Mouse (Mus musculus) testis, adult 2 months (tissue): ENCODE data around the gene Acadvl.

Experiments
- CTCF ChIP-seq: fragments of 200-500 bp; IDR thresholded peaks from 2 replicates; pipeline ENCODE4 v1.5.1; 2012; ENCODE audit warnings: low read depth, mild to moderate bottlenecking, inconsistent platforms, low read length, moderate library complexity; ENCODE audit not compliant: control insufficient read depth, insufficient read depth, insufficient replicate concordance
- POLR2A ChIP-seq: fragments of 200-500 bp; IDR thresholded peaks from 2 replicates; pipeline ENCODE4 v1.6.1; 2012; ENCODE audit warnings: low read depth, mild to moderate bottlenecking, inconsistent platforms, low read length, moderate library complexity; ENCODE audit not compliant: control insufficient read depth

DNA sequence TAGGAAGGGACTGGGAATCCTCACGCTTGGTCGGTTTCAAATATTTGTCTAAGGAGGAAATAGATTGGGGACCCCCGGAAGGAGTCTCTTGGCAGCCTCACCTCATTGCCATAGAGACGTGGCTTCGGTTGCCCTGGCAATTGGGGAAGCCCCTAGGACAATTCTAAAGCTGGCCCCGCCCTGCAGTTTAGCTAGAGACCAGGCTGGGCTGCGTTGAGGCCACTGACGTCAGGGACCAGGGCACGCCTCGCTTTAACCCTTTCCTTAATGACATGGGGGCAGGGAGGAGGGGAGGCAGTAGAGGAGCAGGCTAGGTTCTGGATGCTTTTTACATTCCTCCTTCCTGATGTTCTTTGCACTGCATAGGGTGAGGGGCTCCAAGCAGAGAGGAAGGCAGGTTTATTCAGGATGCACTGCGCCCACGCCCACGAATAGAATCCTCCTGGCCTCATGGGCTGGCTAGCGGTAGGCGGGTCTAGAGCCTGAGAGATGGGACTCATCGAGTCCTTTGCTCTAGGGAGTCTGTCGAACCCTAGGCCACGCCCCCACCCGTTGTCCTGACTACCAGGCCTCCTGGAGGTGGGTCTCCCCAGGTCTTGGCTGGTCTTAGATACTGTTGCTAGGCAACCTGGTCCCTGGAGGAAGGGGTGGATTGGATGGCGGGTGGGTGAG lies 14.1 kb upstream of the Acadvl start:
- TF ChIP-seq CTCF (no peak), POLR2A (no peak)
